Comparison of ENCODE assay signal across 12 mouse cellular contexts in the genomic region with DNA sequence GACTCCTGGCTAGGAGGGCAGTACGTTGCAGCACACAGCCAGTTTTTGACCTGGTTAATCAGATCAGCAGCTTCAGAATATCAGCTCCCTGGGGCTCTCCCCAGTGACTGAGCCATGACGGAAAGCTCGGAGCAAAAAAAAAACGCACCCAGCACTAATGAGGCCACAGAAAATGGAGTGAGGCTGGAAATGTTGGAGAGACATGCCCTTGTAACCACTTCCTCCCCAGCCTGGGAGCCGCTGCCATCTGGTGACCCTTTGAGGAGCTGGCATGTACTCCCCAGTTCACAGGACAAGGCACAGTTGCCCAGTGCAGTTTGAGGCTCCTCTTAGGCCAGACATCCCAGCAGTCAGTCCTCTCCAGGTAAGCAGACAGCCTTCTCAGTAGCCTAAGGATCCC. TPM values are rescaled to one million over a fixed set of nuclear protein-coding genes. Genes with fewer than 3 reads are reported as not detected.
DNase-seq lines count a peak whose midpoint lies in the region; ATAC-seq and TF ChIP-seq lines count a peak whose summit lies in the region.
"Had no signal": no experiment of that assay in that cellular context is flagged by ENCODE, and none has a peak within 500 bp of the region (broad histone marks: within the 10 kb centered on the region; RNA-seq: fewer than 3 reads in every experiment).

No protein-coding gene starts in this region.

- H3K36me3 ChIP-seq in midbrain, postnatal 0 days (ENCODE audit: insufficient read depth, low read length) = peaks cover 36% of the 10 kb centered on the region
- peaks cover 45% of the 10 kb centered on the region for H3K36me3 ChIP-seq in midbrain, embryonic 13.5 days
- H3K36me3 ChIP-seq in liver, postnatal 0 days (replicated peaks; ENCODE audit: insufficient read depth, low read length) = peaks cover 35% of the 10 kb centered on the region
- peaks cover 30% of the 10 kb centered on the region for H3K36me3 ChIP-seq in intestine, embryonic 15.5 days

- peaks cover 25% of the 10 kb centered on the region for H3K4me1 ChIP-seq in midbrain, postnatal 0 days (ENCODE audit: insufficient read depth, low read length)
- H3K4me1 ChIP-seq in midbrain, embryonic 13.5 days (replicated peaks) = peaks cover 38% of the 10 kb centered on the region
- peaks cover 30% of the 10 kb centered on the region for H3K4me1 ChIP-seq in brown adipose tissue, adult 24 weeks (ENCODE audit: control insufficient read depth, insufficient read depth, insufficient read length, low read length)
- peaks cover 35% of the 10 kb centered on the region for H3K4me1 ChIP-seq in liver, postnatal 0 days (ENCODE audit: insufficient read depth)
- H3K4me1 ChIP-seq in intestine, embryonic 15.5 days (replicated peaks) = peaks cover 33% of the 10 kb centered on the region

- WGBS in midbrain, postnatal 0 days = 65% methylated on average over 5 of the region's 5 CpGs
- WGBS in midbrain, embryonic 13.5 days = 74% methylated on average over 5 of the region's 5 CpGs
- WGBS in liver, postnatal 0 days (ENCODE audit: insufficient replicate concordance) = 75% methylated on average over 5 of the region's 5 CpGs
- 71% methylated on average over 5 of the region's 5 CpGs for WGBS in intestine, embryonic 15.5 days

- no peak overlapping the region for H3K9ac ChIP-seq in midbrain, postnatal 0 days (replicated peaks; ENCODE audit: low read length, poor library complexity, severe bottlenecking)
- no peak overlapping the region for H3K9ac ChIP-seq in midbrain, embryonic 13.5 days (replicated peaks)
- H3K9ac ChIP-seq in liver, postnatal 0 days (replicated peaks) = no peak overlapping the region
- no peak overlapping the region for H3K9ac ChIP-seq in intestine, embryonic 15.5 days
- H3K9ac ChIP-seq: neural tube, embryonic 15.5 days had no signal

- TF ChIP-seq CTCF in gastrocnemius, adult 2 months (IDR thresholded peaks at IDR 0.05) = no peak
- TF ChIP-seq CTCF in midbrain, postnatal 0 days (IDR thresholded peaks at IDR 0.05) = peak; percentile 37
- TF ChIP-seq CTCF in liver, postnatal 0 days (IDR thresholded peaks at IDR 0.05; ENCODE audit: low read depth) = peak; percentile 17; the same call in 1 of the 2 replicates

- H3K27ac ChIP-seq in gastrocnemius, adult 2 months = 0 out of 2 replicates have a peak overlapping the region, but pooled peaks have one; percentile 5
- no peak overlapping the region for H3K27ac ChIP-seq in midbrain, postnatal 0 days (ENCODE audit: low read depth, low read length)
- H3K27ac ChIP-seq in midbrain, embryonic 13.5 days = no peak overlapping the region
- H3K27ac ChIP-seq in brown adipose tissue, adult 24 weeks (replicated peaks; ENCODE audit: low read depth, low read length) = 0 out of 2 replicates have a peak overlapping the region, but pooled peaks have one; percentile 4
- peak overlapping the region; percentile 49; the same call in 1 of the 2 replicates for H3K27ac ChIP-seq in liver, postnatal 0 days (ENCODE audit: low read depth)
- no peak overlapping the region; the same call in 1 of the 2 replicates for H3K27ac ChIP-seq in intestine, embryonic 15.5 days
- H3K27ac ChIP-seq: neural tube, embryonic 15.5 days had no signal

- ATAC-seq in midbrain, postnatal 0 days (ENCODE audit: low FRiP score) = no peak
- no peak for ATAC-seq in midbrain, embryonic 13.5 days
- no peak for ATAC-seq in liver, postnatal 0 days
- ATAC-seq in intestine, embryonic 15.5 days = no peak

- H3K4me3 ChIP-seq in gastrocnemius, adult 2 months = no peak overlapping the region
- no peak overlapping the region for H3K4me3 ChIP-seq in midbrain, postnatal 0 days (ENCODE audit: low read depth, low read length)
- H3K4me3 ChIP-seq in midbrain, embryonic 13.5 days (replicated peaks) = no peak overlapping the region
- H3K4me3 ChIP-seq in brown adipose tissue, adult 24 weeks (ENCODE audit: insufficient read depth, low read depth, low read length) = no peak overlapping the region
- no peak overlapping the region for H3K4me3 ChIP-seq in liver, postnatal 0 days (ENCODE audit: low read depth, low read length)
- H3K4me3 ChIP-seq in intestine, embryonic 15.5 days (replicated peaks) = no peak overlapping the region

- intact Hi-C loops in gastrocnemius, adult 2 months (cut with DNase I) = no loop called here
- intact Hi-C loops in heart, postnatal 14 days (cut with DNase I) = no loop called here

- no peaks in the 10 kb centered on the region for H3K27me3 ChIP-seq in midbrain, postnatal 0 days (ENCODE audit: insufficient read depth, low read length)
- H3K27me3 ChIP-seq in midbrain, embryonic 13.5 days = no peaks in the 10 kb centered on the region
- H3K27me3 ChIP-seq in liver, postnatal 0 days (ENCODE audit: insufficient read depth, low read length) = no peaks in the 10 kb centered on the region
- no peaks in the 10 kb centered on the region for H3K27me3 ChIP-seq in intestine, embryonic 15.5 days (replicated peaks)
- H3K27me3 ChIP-seq: CH12.LX; neural tube, embryonic 15.5 days had no signal

- no peak overlapping the region for H3K4me2 ChIP-seq in midbrain, postnatal 0 days (ENCODE audit: low read depth, low read length, poor library complexity, severe bottlenecking)
- no peak overlapping the region for H3K4me2 ChIP-seq in midbrain, embryonic 13.5 days (replicated peaks)
- H3K4me2 ChIP-seq in liver, postnatal 0 days (ENCODE audit: low read depth, low read length) = no peak overlapping the region
- no peak overlapping the region for H3K4me2 ChIP-seq in intestine, embryonic 15.5 days (replicated peaks)
- H3K4me2 ChIP-seq: neural tube, embryonic 15.5 days had no signal

- H3K9me3 ChIP-seq in midbrain, postnatal 0 days (ENCODE audit: low read length) = no peaks in the 10 kb centered on the region
- H3K9me3 ChIP-seq in midbrain, embryonic 13.5 days = no peaks in the 10 kb centered on the region
- H3K9me3 ChIP-seq in liver, postnatal 0 days (ENCODE audit: low read length) = no peaks in the 10 kb centered on the region
- no peaks in the 10 kb centered on the region for H3K9me3 ChIP-seq in intestine, embryonic 15.5 days
- H3K9me3 ChIP-seq: neural tube, embryonic 15.5 days had no signal

- TF ChIP-seq EP300 in liver, postnatal 0 days (IDR thresholded peaks at IDR 0.05; ENCODE audit: low read depth) = no peak

- no peak for DNase-seq in gastrocnemius, adult 2 months
- no peak for DNase-seq in gastrocnemius, postnatal 10 days
- no peak for DNase-seq in midbrain, postnatal 0 days (ENCODE audit: low spot score)
- no peak for DNase-seq in liver, postnatal 0 days
- no peak for DNase-seq in heart, postnatal 14 days
- DNase-seq: lung, postnatal 14 days; midbrain, embryonic 14.5 days had no signal

RNA-seq across cellular contexts. Expression of a gene that starts 1.1 kb away (rescaled TPM):
- total RNA-seq in gastrocnemius, adult 2 months (2021) = 1 to 10 TPM; 7.9 to 9.3 TPM
- 1 to 10 TPM; 6.3 to 9.2 TPM for total RNA-seq in gastrocnemius, postnatal 10 days (2021)
- 29.0 and 32.2 TPM in 2 replicates for total RNA-seq in midbrain, postnatal 0 days (2014; rRNA removed)
- polyA plus RNA-seq in midbrain, postnatal 0 days (2015; fragmentation: Nextera tagmentation; extraction: Ambion mirVana) = 16.5 and 18.2 TPM in 2 replicates
- 28.0 and 28.6 TPM in 2 replicates for polyA plus RNA-seq in midbrain, embryonic 13.5 days (2015; fragmentation: Nextera tagmentation; extraction: Ambion mirVana)
- 6.7 and 7.8 TPM in 2 replicates for polyA plus RNA-seq in brown adipose tissue, adult 24 weeks (2012; ENCODE audit: insufficient read depth, insufficient read length, missing spikeins)
- polyA plus RNA-seq in liver, postnatal 0 days (2015; fragmentation: Nextera tagmentation; extraction: Ambion mirVana) = 3.3 and 3.4 TPM in 2 replicates
- total RNA-seq in heart, postnatal 14 days (2021) = 10 to 100 TPM; 15.6 to 15.9 TPM
- polyA plus RNA-seq in intestine, embryonic 15.5 days (2015; fragmentation: Nextera tagmentation; extraction: Ambion mirVana) = 14.6 and 17.1 TPM in 2 replicates

RNA-seq across cellular contexts. Expression of a gene that starts 21.0 kb away (rescaled TPM):
- total RNA-seq in gastrocnemius, adult 2 months (2021) = 100 to 1,000 TPM; 133 to 141 TPM
- 100 to 1,000 TPM; 124 to 146 TPM for total RNA-seq in gastrocnemius, postnatal 10 days (2021)
- 64.8 and 71.1 TPM in 2 replicates for total RNA-seq in midbrain, postnatal 0 days (2014; rRNA removed)
- 85.1 and 91.9 TPM in 2 replicates for polyA plus RNA-seq in midbrain, postnatal 0 days (2015; fragmentation: Nextera tagmentation; extraction: Ambion mirVana)
- 107 and 110 TPM in 2 replicates for polyA plus RNA-seq in midbrain, embryonic 13.5 days (2015; fragmentation: Nextera tagmentation; extraction: Ambion mirVana)
- 75.4 and 83.9 TPM in 2 replicates for polyA plus RNA-seq in brown adipose tissue, adult 24 weeks (2012; ENCODE audit: insufficient read depth, insufficient read length, missing spikeins)
- polyA plus RNA-seq in liver, postnatal 0 days (2015; fragmentation: Nextera tagmentation; extraction: Ambion mirVana) = 38.8 and 41.3 TPM in 2 replicates
- 100 to 1,000 TPM; 118 to 121 TPM for total RNA-seq in heart, postnatal 14 days (2021)
- 101 and 105 TPM in 2 replicates for polyA plus RNA-seq in intestine, embryonic 15.5 days (2015; fragmentation: Nextera tagmentation; extraction: Ambion mirVana)

RNA-seq across cellular contexts. Expression of a gene that starts 21.0 kb away (rescaled TPM):
- 10 to 100 TPM; 25.2 to 33.1 TPM for total RNA-seq in gastrocnemius, adult 2 months (2021)
- 10 to 100 TPM; 25.7 to 35.3 TPM for total RNA-seq in gastrocnemius, postnatal 10 days (2021)
- total RNA-seq in midbrain, postnatal 0 days (2014; rRNA removed) = 157 and 162 TPM in 2 replicates
- 144 and 156 TPM in 2 replicates for polyA plus RNA-seq in midbrain, postnatal 0 days (2015; fragmentation: Nextera tagmentation; extraction: Ambion mirVana)
- 165 and 166 TPM in 2 replicates for polyA plus RNA-seq in midbrain, embryonic 13.5 days (2015; fragmentation: Nextera tagmentation; extraction: Ambion mirVana)
- polyA plus RNA-seq in brown adipose tissue, adult 24 weeks (2012; ENCODE audit: insufficient read depth, insufficient read length, missing spikeins) = 49.7 and 61.2 TPM in 2 replicates
- 28.0 and 29.0 TPM in 2 replicates for polyA plus RNA-seq in liver, postnatal 0 days (2015; fragmentation: Nextera tagmentation; extraction: Ambion mirVana)
- 10 to 100 TPM; 55.4 to 58.6 TPM for total RNA-seq in heart, postnatal 14 days (2021)
- polyA plus RNA-seq in intestine, embryonic 15.5 days (2015; fragmentation: Nextera tagmentation; extraction: Ambion mirVana) = 88.2 and 90.6 TPM in 2 replicates

RNA-seq across cellular contexts. Expression of a gene that starts 29.6 kb away (rescaled TPM):
- total RNA-seq in gastrocnemius, adult 2 months (2021) = 1 to 10 TPM; 7.5 to 8.6 TPM
- 10 to 100 TPM; 11.1 to 14.5 TPM for total RNA-seq in gastrocnemius, postnatal 10 days (2021)
- total RNA-seq in midbrain, postnatal 0 days (2014; rRNA removed) = 44.7 and 66.4 TPM in 2 replicates
- polyA plus RNA-seq in midbrain, postnatal 0 days (2015; fragmentation: Nextera tagmentation; extraction: Ambion mirVana) = 27.8 and 29.1 TPM in 2 replicates
- polyA plus RNA-seq in midbrain, embryonic 13.5 days (2015; fragmentation: Nextera tagmentation; extraction: Ambion mirVana) = 28.2 and 32.3 TPM in 2 replicates
- 3.1 and 4.5 TPM in 2 replicates for polyA plus RNA-seq in brown adipose tissue, adult 24 weeks (2012; ENCODE audit: insufficient read depth, insufficient read length, missing spikeins)
- 5.0 and 5.5 TPM in 2 replicates for polyA plus RNA-seq in liver, postnatal 0 days (2015; fragmentation: Nextera tagmentation; extraction: Ambion mirVana)
- total RNA-seq in heart, postnatal 14 days (2021) = 10 to 100 TPM; 11.8 to 13.3 TPM
- polyA plus RNA-seq in intestine, embryonic 15.5 days (2015; fragmentation: Nextera tagmentation; extraction: Ambion mirVana) = 19.7 and 25.2 TPM in 2 replicates

RNA-seq across cellular contexts. Expression of a gene that starts 34.9 kb away (rescaled TPM):
- 10 to 100 TPM; 27.2 to 30.4 TPM for total RNA-seq in gastrocnemius, adult 2 months (2021)
- total RNA-seq in gastrocnemius, postnatal 10 days (2021) = 10 to 100 TPM; 26.3 to 36.5 TPM
- total RNA-seq in midbrain, postnatal 0 days (2014; rRNA removed) = 63.3 and 76.7 TPM in 2 replicates
- 9.9 and 12.6 TPM in 2 replicates for polyA plus RNA-seq in midbrain, postnatal 0 days (2015; fragmentation: Nextera tagmentation; extraction: Ambion mirVana)
- polyA plus RNA-seq in midbrain, embryonic 13.5 days (2015; fragmentation: Nextera tagmentation; extraction: Ambion mirVana) = 21.3 and 22.8 TPM in 2 replicates
- polyA plus RNA-seq in brown adipose tissue, adult 24 weeks (2012; ENCODE audit: insufficient read depth, insufficient read length, missing spikeins) = 21.0 and 21.6 TPM in 2 replicates
- polyA plus RNA-seq in liver, postnatal 0 days (2015; fragmentation: Nextera tagmentation; extraction: Ambion mirVana) = 7.8 and 8.0 TPM in 2 replicates
- total RNA-seq in heart, postnatal 14 days (2021) = 10 to 100 TPM; 37.4 to 40.5 TPM
- polyA plus RNA-seq in intestine, embryonic 15.5 days (2015; fragmentation: Nextera tagmentation; extraction: Ambion mirVana) = 20.2 and 24.7 TPM in 2 replicates

Comparison
In these comparisons a context has a peak if more than half of its experiments do, and no peak if none do; other contexts are left out.
1. H3K27ac ChIP-seq: peak in gastrocnemius, adult 2 months (single experiment), brown adipose tissue, adult 24 weeks (single experiment) and liver, postnatal 0 days (single experiment); none in midbrain, postnatal 0 days (single experiment), midbrain, embryonic 13.5 days (single experiment) and intestine, embryonic 15.5 days (single experiment).